Mouse (Mus musculus): ENCODE results near the gene Enho. TPM values are rescaled to one million over a fixed set of nuclear protein-coding genes. Genes with fewer than 3 reads are reported as not detected.
A peak's percentile ranks its signal among the peaks of the same experiment; 100 is the strongest.

The Enho gene
- polyA plus RNA-seq, 1 experiment = 97.6 TPM

- H3K4me3 ChIP-seq (ENCODE audit: insufficient read depth, low read length) = no peak overlapping the region
- no peak overlapping the region for H3K27ac ChIP-seq (ENCODE audit: insufficient read depth, low read length)
- no peaks in the 10 kb centered on the region for H3K4me1 ChIP-seq (ENCODE audit: control insufficient read depth, insufficient read depth, low read length)
- TF ChIP-seq POLR2A (IDR thresholded peaks at IDR 0.05; ENCODE audit: extremely low read depth, insufficient read depth, low read length) = no peak
- no peak for TF ChIP-seq CTCF (IDR thresholded peaks at IDR 0.05; ENCODE audit: extremely low read depth, insufficient read depth, low read length)
Observed at GRCm38 (mm10) chr4:41653730-41654129, 13.6 kb upstream of the Enho start.

DNA sequence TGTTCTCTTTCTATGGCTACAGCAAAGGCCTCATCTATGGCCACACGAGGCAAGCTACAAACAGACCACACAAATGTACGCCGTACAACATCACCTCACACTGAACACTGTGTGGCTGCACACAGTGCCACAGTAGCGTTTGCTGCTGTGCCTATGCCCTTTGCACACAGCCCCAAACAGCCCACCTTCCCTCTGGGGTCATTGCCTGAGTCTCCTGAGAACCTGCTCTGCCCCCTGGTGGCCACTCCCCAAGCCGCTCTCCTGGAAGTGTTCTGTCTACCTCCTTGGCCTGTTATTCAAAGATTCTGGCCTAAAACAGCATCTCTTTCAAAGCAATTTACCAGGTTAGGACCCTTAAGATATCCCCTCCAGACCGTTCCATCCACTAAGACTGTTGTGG lies 13.2 kb upstream of the Enho start:
- no peaks in the 10 kb centered on the region for H3K4me1 ChIP-seq (ENCODE audit: control insufficient read depth, insufficient read depth, low read length)
- no peak overlapping the region for H3K4me3 ChIP-seq (ENCODE audit: insufficient read depth, low read length)
- TF ChIP-seq CTCF (IDR thresholded peaks at IDR 0.05; ENCODE audit: extremely low read depth, insufficient read depth, low read length) = peak; percentile 60
- TF ChIP-seq POLR2A (IDR thresholded peaks at IDR 0.05; ENCODE audit: extremely low read depth, insufficient read depth, low read length) = no peak
- H3K27ac ChIP-seq (ENCODE audit: insufficient read depth, low read length) = no peak overlapping the region

DNA sequence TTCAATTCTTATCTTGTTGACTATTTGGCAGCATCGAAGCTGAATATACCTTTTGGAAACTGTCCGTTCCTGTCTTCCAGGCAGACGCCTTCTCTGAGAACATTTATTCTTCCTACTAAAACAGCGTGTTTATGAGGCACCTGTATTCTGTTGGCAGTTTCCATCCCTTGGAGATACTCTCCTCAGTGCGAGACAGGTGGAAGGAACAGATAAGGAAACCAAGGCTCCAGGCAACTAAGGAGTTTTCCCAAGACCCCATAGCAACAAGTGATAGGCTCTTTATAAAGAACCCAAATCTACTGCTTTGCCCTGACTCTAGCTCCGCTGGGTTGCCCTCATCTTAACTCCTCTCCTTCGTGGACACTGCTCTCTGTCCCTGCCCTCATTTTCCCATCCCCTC lies 8.5 kb upstream of the Enho start:
- no peak overlapping the region for H3K4me3 ChIP-seq (ENCODE audit: insufficient read depth, low read length)
- TF ChIP-seq POLR2A (IDR thresholded peaks at IDR 0.05; ENCODE audit: extremely low read depth, insufficient read depth, low read length) (no peak), CTCF (IDR thresholded peaks at IDR 0.05; ENCODE audit: extremely low read depth, insufficient read depth, low read length) (no peak)
- H3K27ac ChIP-seq (ENCODE audit: insufficient read depth, low read length) = peak overlapping the region; percentile 34; the same call in 1 of the 2 replicates
- H3K4me1 ChIP-seq (ENCODE audit: control insufficient read depth, insufficient read depth, low read length) = no peaks in the 10 kb centered on the region

- H3K4me3 ChIP-seq (ENCODE audit: insufficient read depth, low read length) = no peak overlapping the region
- H3K4me1 ChIP-seq (ENCODE audit: control insufficient read depth, insufficient read depth, low read length) = no peaks in the 10 kb centered on the region
- TF ChIP-seq CTCF (IDR thresholded peaks at IDR 0.05; ENCODE audit: extremely low read depth, insufficient read depth, low read length) (no peak), POLR2A (IDR thresholded peaks at IDR 0.05; ENCODE audit: extremely low read depth, insufficient read depth, low read length) (no peak)
- peak overlapping the region; percentile 34; the same call in 1 of the 2 replicates for H3K27ac ChIP-seq (ENCODE audit: insufficient read depth, low read length)
Observed at GRCm38 (mm10) chr4:41648157-41648556, 8.0 kb upstream of the Enho start.

DNA sequence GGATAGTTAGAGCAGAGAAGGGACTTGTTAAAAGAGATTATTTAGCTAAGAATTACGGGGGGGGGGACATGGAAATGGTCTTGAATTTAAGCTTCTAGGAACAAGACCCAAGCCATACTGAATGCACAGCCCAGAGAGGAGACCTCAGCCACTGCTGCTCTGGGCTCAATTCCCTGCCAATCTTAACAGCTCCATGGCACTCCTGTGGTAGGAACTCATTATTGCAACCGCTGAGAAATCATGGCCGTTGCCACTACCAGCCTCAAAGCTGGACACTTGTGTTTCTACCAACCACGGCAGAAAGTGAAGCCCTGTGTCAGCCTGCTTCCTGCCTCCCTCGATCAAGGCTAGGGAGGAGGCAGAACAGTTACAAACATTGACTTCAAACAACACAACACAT lies 5.4 kb upstream of the Enho start:
- TF ChIP-seq POLR2A (IDR thresholded peaks at IDR 0.05; ENCODE audit: extremely low read depth, insufficient read depth, low read length) = no peak
- TF ChIP-seq CTCF (IDR thresholded peaks at IDR 0.05; ENCODE audit: extremely low read depth, insufficient read depth, low read length) = peak; percentile 39
- Histone ChIP-seq H3K27ac (ENCODE audit: insufficient read depth, low read length) (no peak overlapping the region), H3K4me1 (ENCODE audit: control insufficient read depth, insufficient read depth, low read length) (no peaks in the 10 kb centered on the region), H3K4me3 (ENCODE audit: insufficient read depth, low read length) (no peak overlapping the region)

- no peak overlapping the region for H3K27ac ChIP-seq (ENCODE audit: insufficient read depth, low read length)
- TF ChIP-seq POLR2A (IDR thresholded peaks at IDR 0.05; ENCODE audit: extremely low read depth, insufficient read depth, low read length) (no peak), CTCF (IDR thresholded peaks at IDR 0.05; ENCODE audit: extremely low read depth, insufficient read depth, low read length) (no peak)
- peaks cover 2% of the 10 kb centered on the region; the same call in 1 of the 2 replicates for H3K4me1 ChIP-seq (ENCODE audit: control insufficient read depth, insufficient read depth, low read length)
- H3K4me3 ChIP-seq (ENCODE audit: insufficient read depth, low read length) = no peak overlapping the region
Observed at GRCm38 (mm10) chr4:41641199-41641822, 1.2 kb upstream of the Enho start.

DNA sequence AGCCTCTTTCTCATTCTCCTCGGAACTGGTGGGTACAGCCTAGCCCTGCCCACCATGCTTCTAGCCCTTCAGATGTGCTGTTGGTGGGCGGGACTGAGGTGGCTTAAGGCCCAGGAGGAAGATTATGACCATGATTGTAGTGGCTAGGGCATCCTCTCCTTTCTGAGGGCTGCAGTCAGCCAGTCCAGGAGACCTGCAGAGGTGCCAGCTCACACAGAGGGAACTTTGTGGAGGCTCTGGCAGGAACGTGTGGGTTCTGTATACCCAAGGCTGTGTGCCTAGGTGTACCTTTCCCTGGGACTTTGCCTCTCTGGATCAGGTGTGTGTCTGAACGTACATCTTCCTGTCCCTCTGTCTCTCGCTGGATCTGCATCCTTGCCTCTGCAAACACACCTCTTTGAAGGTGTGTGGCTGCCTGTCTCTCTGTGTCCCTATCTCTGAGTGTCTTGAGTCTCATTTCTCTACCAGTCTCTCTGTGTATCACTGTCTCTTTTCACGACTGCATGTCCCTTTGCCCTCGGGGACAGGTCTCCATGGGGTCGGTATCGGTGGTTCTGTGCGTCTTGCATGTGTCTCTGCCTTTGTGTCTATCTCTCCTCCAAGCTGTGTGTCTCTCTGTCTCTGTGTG lies 796 bp downstream of the Enho start:
- Histone ChIP-seq H3K4me1 (ENCODE audit: control insufficient read depth, insufficient read depth, low read length) (peaks cover 2% of the 10 kb centered on the region; the same call in 1 of the 2 replicates), H3K4me3 (ENCODE audit: insufficient read depth, low read length) (peak overlapping the region; percentile 94), H3K27ac (ENCODE audit: insufficient read depth, low read length) (peak overlapping the region; percentile 43)
- TF ChIP-seq CTCF (IDR thresholded peaks at IDR 0.05; ENCODE audit: extremely low read depth, insufficient read depth, low read length) = no peak
- no peak for TF ChIP-seq POLR2A (IDR thresholded peaks at IDR 0.05; ENCODE audit: extremely low read depth, insufficient read depth, low read length)

DNA sequence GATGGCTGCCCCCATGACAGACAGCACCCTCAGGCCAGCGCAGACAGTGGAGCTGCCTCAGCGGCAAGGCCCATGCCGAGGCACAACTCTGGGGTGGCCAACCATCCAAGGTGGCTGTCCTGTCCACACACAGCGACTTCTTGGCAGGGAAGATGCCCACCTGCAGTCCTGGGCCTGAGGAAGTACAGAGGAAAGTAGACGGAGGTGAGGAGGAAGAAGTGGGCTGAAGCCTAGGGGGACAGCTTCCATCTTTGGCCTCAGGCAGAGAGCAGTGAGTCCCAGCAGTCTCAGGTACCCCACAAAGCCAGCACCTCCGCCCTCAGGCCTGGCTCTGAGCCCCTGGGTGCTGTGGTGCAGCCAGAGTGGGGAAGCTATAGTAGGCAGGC lies 1.3 kb downstream of the Enho start:
- H3K4me3 ChIP-seq (ENCODE audit: insufficient read depth, low read length) = peak overlapping the region; percentile 94
- H3K4me1 ChIP-seq (ENCODE audit: control insufficient read depth, insufficient read depth, low read length) = peaks cover 2% of the 10 kb centered on the region; the same call in 1 of the 2 replicates
- H3K27ac ChIP-seq (ENCODE audit: insufficient read depth, low read length) = no peak overlapping the region
- TF ChIP-seq POLR2A (IDR thresholded peaks at IDR 0.05; ENCODE audit: extremely low read depth, insufficient read depth, low read length) (no peak), CTCF (IDR thresholded peaks at IDR 0.05; ENCODE audit: extremely low read depth, insufficient read depth, low read length) (no peak)

- no peak for TF ChIP-seq POLR2A (IDR thresholded peaks at IDR 0.05; ENCODE audit: extremely low read depth, insufficient read depth, low read length)
- TF ChIP-seq CTCF (IDR thresholded peaks at IDR 0.05; ENCODE audit: extremely low read depth, insufficient read depth, low read length) = no peak
- Histone ChIP-seq H3K4me3 (ENCODE audit: insufficient read depth, low read length) (peak overlapping the region; percentile 94; the same call in 1 of the 2 replicates), H3K4me1 (ENCODE audit: control insufficient read depth, insufficient read depth, low read length) (peaks cover 2% of the 10 kb centered on the region; the same call in 1 of the 2 replicates), H3K27ac (ENCODE audit: insufficient read depth, low read length) (no peak overlapping the region)
Observed at GRCm38 (mm10) chr4:41638186-41638731, 1.9 kb downstream of the Enho start.

Data from cortical plate, adult 2 months (tissue).